19 mouse cellular contexts compared by ENCODE assay signal in the genomic region with DNA sequence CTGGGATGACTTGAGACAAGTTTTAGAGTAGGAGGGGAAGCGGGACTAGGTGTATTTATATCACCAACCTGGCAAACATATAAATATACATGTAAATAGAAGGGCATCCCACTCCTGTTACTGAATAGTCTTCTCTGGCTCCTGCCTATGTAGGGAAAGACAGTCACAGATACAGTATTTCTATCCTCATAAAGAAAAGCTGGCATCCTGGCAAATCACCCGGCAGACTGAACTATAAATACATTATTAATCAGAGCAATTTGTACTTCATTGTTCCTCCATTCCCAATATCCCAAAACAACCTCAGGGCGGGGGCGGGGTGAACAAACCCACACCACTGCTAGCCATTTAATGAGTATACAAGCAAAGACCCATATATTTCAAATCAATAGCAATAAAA. TPM values are rescaled to one million over a fixed set of nuclear protein-coding genes. Genes with fewer than 3 reads are reported as not detected.
DNase-seq lines count a peak whose midpoint lies in the region; ATAC-seq and TF ChIP-seq lines count a peak whose summit lies in the region.
"Had no signal": no experiment of that assay in that cellular context is flagged by ENCODE, and none has a peak within 500 bp of the region (broad histone marks: within the 10 kb centered on the region; RNA-seq: fewer than 3 reads in every experiment).

No protein-coding gene starts in this region.

- no peak for TF ChIP-seq POLR2A in myocyte (IDR thresholded peaks at IDR 0.05; ENCODE audit: insufficient read length, low read depth)

- no peak for ATAC-seq in forebrain, embryonic 13.5 days
- no peak for ATAC-seq in hindbrain, embryonic 12.5 days (ENCODE audit: low FRiP score)
- ATAC-seq: intestine, embryonic 15.5 days had no signal

- H3K79me2 ChIP-seq in myocyte (ENCODE audit: control insufficient read depth, insufficient read depth): no peaks in the 10 kb centered on the region

- no peak overlapping the region for H3K9ac ChIP-seq in forebrain, embryonic 13.5 days
- no peak overlapping the region for H3K9ac ChIP-seq in hindbrain, embryonic 12.5 days
- H3K9ac ChIP-seq: intestine, embryonic 15.5 days; kidney, embryonic 15.5 days; limb, embryonic 15.5 days; liver, embryonic 15.5 days had no signal

- no peak overlapping the region for H3ac ChIP-seq in myocyte (ENCODE audit: control insufficient read depth, insufficient read length)

- intact Hi-C loops in left cerebral cortex, postnatal 4 days (cut with DNase I): no loop called here

- H3K9me3 ChIP-seq in forebrain, embryonic 13.5 days (replicated peaks): no peaks in the 10 kb centered on the region
- H3K9me3 ChIP-seq in hindbrain, embryonic 12.5 days (replicated peaks): no peaks in the 10 kb centered on the region
- H3K9me3 ChIP-seq: intestine, embryonic 15.5 days; kidney, embryonic 15.5 days; limb, embryonic 15.5 days; liver, embryonic 15.5 days had no signal

- H3K4me3 ChIP-seq in forebrain, embryonic 13.5 days: no peak overlapping the region
- no peak overlapping the region for H3K4me3 ChIP-seq in hindbrain, embryonic 12.5 days
- H3K4me3 ChIP-seq in myocyte: no peak overlapping the region
- H3K4me3 ChIP-seq: heart, adult 2 months; intestine, embryonic 15.5 days; kidney, embryonic 15.5 days; limb, embryonic 15.5 days; liver, embryonic 15.5 days had no signal

- peak overlapping the region; percentile 81; the same call in 1 of the 2 replicates for H3K27ac ChIP-seq in forebrain, embryonic 13.5 days
- H3K27ac ChIP-seq in hindbrain, embryonic 12.5 days: peak overlapping the region; percentile 40; the same call in 1 of the 2 replicates
- H3K27ac ChIP-seq: heart, adult 2 months; intestine, embryonic 15.5 days; kidney, embryonic 15.5 days; limb, embryonic 15.5 days; liver, embryonic 15.5 days; macrophage had no signal

- WGBS in forebrain, embryonic 13.5 days: 75% methylated on average over 4 of the region's 4 CpGs
- 78% methylated on average over 4 of the region's 4 CpGs for WGBS in hindbrain, embryonic 12.5 days

- no peak overlapping the region for H3K4me2 ChIP-seq in forebrain, embryonic 13.5 days
- H3K4me2 ChIP-seq in hindbrain, embryonic 12.5 days (replicated peaks): no peak overlapping the region
- peak overlapping the region; percentile 18 for H3K4me2 ChIP-seq in myocyte (ENCODE audit: low read depth)
- H3K4me2 ChIP-seq: intestine, embryonic 15.5 days; limb, embryonic 15.5 days; liver, embryonic 15.5 days had no signal

- H3K36me3 ChIP-seq in forebrain, embryonic 13.5 days (ENCODE audit: poor library complexity, severe bottlenecking): no peaks in the 10 kb centered on the region
- no peaks in the 10 kb centered on the region for H3K36me3 ChIP-seq in hindbrain, embryonic 12.5 days
- H3K36me3 ChIP-seq in myocyte (ENCODE audit: control insufficient read depth, insufficient read depth): no peaks in the 10 kb centered on the region
- H3K36me3 ChIP-seq: intestine, embryonic 15.5 days; kidney, embryonic 15.5 days; limb, embryonic 15.5 days; liver, embryonic 15.5 days had no signal

- DNase-seq in layer of hippocampus, adult 9-11 months: peak; percentile 52
- no peak for DNase-seq in layer of hippocampus, adult 9-10 months (ENCODE audit: low spot score)
- no peak for DNase-seq in left cerebral cortex, postnatal 4 days
- no peak for DNase-seq in kidney, postnatal 10 days
- DNase-seq: adrenal gland, adult 8-10 months; cerebellum, adult 9-10 months; gastrocnemius, postnatal 10 days; heart, adult 2 months; heart, postnatal 36 days; right cerebral cortex, postnatal 14 days; spleen, adult 18-20 months had no signal

- H3K27me3 ChIP-seq in forebrain, embryonic 13.5 days: no peaks in the 10 kb centered on the region
- H3K27me3 ChIP-seq in hindbrain, embryonic 12.5 days: no peaks in the 10 kb centered on the region
- H3K27me3 ChIP-seq in myocyte (ENCODE audit: control insufficient read depth, insufficient read depth, insufficient read length): no peaks in the 10 kb centered on the region
- H3K27me3 ChIP-seq: intestine, embryonic 15.5 days; kidney, embryonic 15.5 days; liver, embryonic 15.5 days had no signal

- peaks cover 47% of the 10 kb centered on the region for H3K4me1 ChIP-seq in forebrain, embryonic 13.5 days
- H3K4me1 ChIP-seq in hindbrain, embryonic 12.5 days: peaks cover 29% of the 10 kb centered on the region

TF ChIP-seq in myocyte, 11 proteins besides CTCF, POLR2A, EP300 and RAD21:
- TF ChIP-seq USF1 (IDR thresholded peaks at IDR 0.05; ENCODE audit: low read depth) (no peak), POLR2AphosphoS2 (IDR thresholded peaks at IDR 0.05; ENCODE audit: insufficient read length, low read depth) (no peak)

RNA-seq across cellular contexts. Expression of gene Cryzl2, which starts 19.3 kb away (rescaled TPM):
- polyA plus RNA-seq in forebrain, embryonic 13.5 days (2015; fragmentation: Nextera tagmentation; extraction: Ambion mirVana): 5.8 and 6.6 TPM in 2 replicates
- polyA plus RNA-seq in hindbrain, embryonic 12.5 days (2016; fragmentation: Nextera tagmentation; extraction: Ambion mirVana): 6.0 and 9.4 TPM in 2 replicates
- 0.12 TPM for polyA plus RNA-seq in myocyte (2012; fragmentation: generic; extraction: Trizol)
- total RNA-seq in left cerebral cortex, postnatal 4 days (2021): 1 to 10 TPM; 2.2 to 3.7 TPM

RNA-seq across cellular contexts. Expression of gene Rasal2, which starts 26.7 kb away (rescaled TPM):
- 31.0 and 33.7 TPM in 2 replicates for polyA plus RNA-seq in forebrain, embryonic 13.5 days (2015; fragmentation: Nextera tagmentation; extraction: Ambion mirVana)
- 36.1 and 38.7 TPM in 2 replicates for polyA plus RNA-seq in hindbrain, embryonic 12.5 days (2016; fragmentation: Nextera tagmentation; extraction: Ambion mirVana)
- 4.1 TPM for polyA plus RNA-seq in myocyte (2012; fragmentation: generic; extraction: Trizol)
- total RNA-seq in left cerebral cortex, postnatal 4 days (2021): 10 to 100 TPM; 45.0 to 47.8 TPM
